Mouse (Mus musculus): ENCODE results near the gene Fxyd1. TPM values are rescaled to one million over a fixed set of nuclear protein-coding genes. Genes with fewer than 3 reads are reported as not detected.

Gene Fxyd1
- total and polyA plus RNA-seq, 2 experiments from 2014 or later = 7.0 to 20.4 TPM

DNA sequence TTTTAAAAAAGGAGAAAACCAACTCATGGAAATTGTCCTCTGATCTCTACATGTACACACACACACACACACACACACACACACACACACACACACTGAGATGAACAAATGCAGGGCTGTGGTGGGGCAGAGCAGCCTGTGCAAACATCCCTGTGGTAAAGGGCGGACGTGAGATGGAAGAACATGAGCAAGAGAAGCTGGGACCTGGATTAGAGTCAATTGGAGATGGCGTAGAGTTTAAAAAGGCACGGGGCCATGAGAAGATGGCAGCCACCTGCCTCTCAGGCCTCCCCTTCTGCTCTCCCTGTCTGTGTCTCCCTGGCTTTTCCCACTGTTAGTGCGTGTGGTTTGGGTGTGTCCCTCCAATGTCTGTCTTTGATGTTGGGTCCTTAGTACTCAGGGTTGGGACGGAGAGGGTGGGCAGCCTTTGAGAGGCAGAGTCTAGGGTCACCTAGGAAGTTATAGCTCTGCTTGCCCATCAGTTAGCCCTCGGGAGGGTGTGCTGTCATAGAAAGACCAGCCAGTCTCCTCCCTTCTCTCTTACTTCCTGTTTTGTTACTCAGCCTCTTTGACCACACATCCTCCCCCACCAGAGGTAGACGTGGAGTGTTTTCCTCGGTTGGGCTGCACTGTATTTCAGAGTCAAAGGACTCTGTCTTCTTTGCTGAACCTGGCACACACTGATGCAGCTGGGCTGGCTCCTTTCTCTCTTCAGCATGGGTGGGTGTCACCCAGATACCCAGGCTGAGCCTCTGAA is 23.4 kb downstream of the Fxyd1 start:
- DNase-seq (ENCODE audit: low spot score) (no peak), ATAC-seq (ENCODE audit: low FRiP score) (no peak)
- H3K36me3 ChIP-seq (ENCODE audit: insufficient read depth, low read length) = peaks cover 5% of the 10 kb centered on the region; the same call in 1 of the 2 replicates

GRCm38 (mm10) chr7:31031731-31032130 is 25.3 kb downstream of the Fxyd1 start:
- Histone ChIP-seq H3K4me1 (ENCODE audit: insufficient read depth, low read length) (no peaks in the 10 kb centered on the region), H3K27ac (ENCODE audit: low read depth, low read length) (no peak overlapping the region), H3K9me3 (ENCODE audit: low read length) (no peaks in the 10 kb centered on the region), H3K4me3 (ENCODE audit: low read depth, low read length) (no peak overlapping the region), H3K36me3 (ENCODE audit: insufficient read depth, low read length) (peaks cover 5% of the 10 kb centered on the region; the same call in 1 of the 2 replicates), H3K4me2 (ENCODE audit: low read depth, low read length, poor library complexity, severe bottlenecking) (no peak overlapping the region), H3K9ac (replicated peaks; ENCODE audit: low read length, poor library complexity, severe bottlenecking) (no peak overlapping the region), H3K27me3 (ENCODE audit: insufficient read depth, low read length) (no peaks in the 10 kb centered on the region)
- no peak for DNase-seq (ENCODE audit: low spot score)
- TF ChIP-seq CTCF (IDR thresholded peaks at IDR 0.05) = no peak
- 73% methylated on average over 7 of the region's 7 CpGs for WGBS
- ATAC-seq (ENCODE audit: low FRiP score) = no peak

More for the DNA sequence above, 23.4 kb downstream of the Fxyd1 start:
- WGBS = 77% methylated on average over 9 of the region's 9 CpGs
- Histone ChIP-seq H3K9me3 (ENCODE audit: low read length) (no peaks in the 10 kb centered on the region), H3K27me3 (ENCODE audit: insufficient read depth, low read length) (no peaks in the 10 kb centered on the region), H3K9ac (replicated peaks; ENCODE audit: low read length, poor library complexity, severe bottlenecking) (no peak overlapping the region), H3K27ac (ENCODE audit: low read depth, low read length) (no peak overlapping the region), H3K4me3 (ENCODE audit: low read depth, low read length) (no peak overlapping the region), H3K4me2 (ENCODE audit: low read depth, low read length, poor library complexity, severe bottlenecking) (no peak overlapping the region), H3K4me1 (ENCODE audit: insufficient read depth, low read length) (no peaks in the 10 kb centered on the region)
- no peak for TF ChIP-seq CTCF (IDR thresholded peaks at IDR 0.05)

DNA sequence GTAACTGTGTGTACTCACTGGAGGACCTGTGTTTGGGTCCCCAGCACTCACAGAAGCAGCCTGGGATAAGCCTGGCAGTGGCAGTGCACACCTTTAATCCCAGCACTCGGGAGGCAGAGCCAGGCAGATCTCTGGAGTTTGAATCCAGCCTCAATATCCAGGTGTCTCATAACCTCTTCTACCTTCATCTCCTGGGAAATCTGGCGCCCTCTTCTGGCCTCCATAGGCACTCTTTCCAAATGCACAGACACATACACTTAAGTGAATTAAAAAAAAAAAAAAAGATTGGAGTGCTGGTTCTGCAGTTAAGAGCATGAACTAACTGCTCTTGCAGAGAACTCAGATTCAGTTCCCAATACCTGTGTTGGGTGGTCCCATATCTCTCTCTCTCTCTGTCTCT is 26.3 kb downstream of the Fxyd1 start:
- no peak for TF ChIP-seq CTCF (IDR thresholded peaks at IDR 0.05)
- Histone ChIP-seq H3K4me2 (ENCODE audit: low read depth, low read length, poor library complexity, severe bottlenecking) (no peak overlapping the region), H3K27me3 (ENCODE audit: insufficient read depth, low read length) (no peaks in the 10 kb centered on the region), H3K4me1 (ENCODE audit: insufficient read depth, low read length) (no peaks in the 10 kb centered on the region), H3K36me3 (ENCODE audit: insufficient read depth, low read length) (peaks cover 3% of the 10 kb centered on the region; the same call in 1 of the 2 replicates), H3K4me3 (ENCODE audit: low read depth, low read length) (no peak overlapping the region), H3K27ac (ENCODE audit: low read depth, low read length) (no peak overlapping the region), H3K9me3 (ENCODE audit: low read length) (no peaks in the 10 kb centered on the region), H3K9ac (replicated peaks; ENCODE audit: low read length, poor library complexity, severe bottlenecking) (no peak overlapping the region)
- WGBS = 75% methylated on average over 2 of the region's 2 CpGs
- no peak for DNase-seq (ENCODE audit: low spot score)
- no peak for ATAC-seq (ENCODE audit: low FRiP score)

- Histone ChIP-seq H3K9me3 (ENCODE audit: low read length) (no peaks in the 10 kb centered on the region), H3K27ac (ENCODE audit: low read depth, low read length) (no peak overlapping the region), H3K36me3 (ENCODE audit: insufficient read depth, low read length) (no peaks in the 10 kb centered on the region), H3K27me3 (ENCODE audit: insufficient read depth, low read length) (no peaks in the 10 kb centered on the region), H3K4me3 (ENCODE audit: low read depth, low read length) (no peak overlapping the region), H3K9ac (replicated peaks; ENCODE audit: low read length, poor library complexity, severe bottlenecking) (no peak overlapping the region), H3K4me2 (ENCODE audit: low read depth, low read length, poor library complexity, severe bottlenecking) (no peak overlapping the region), H3K4me1 (ENCODE audit: insufficient read depth, low read length) (no peaks in the 10 kb centered on the region)
- WGBS = 77% methylated on average over 8 of the region's 8 CpGs
- DNase-seq (ENCODE audit: low spot score) = no peak
- no peak for ATAC-seq (ENCODE audit: low FRiP score)
- TF ChIP-seq CTCF (IDR thresholded peaks at IDR 0.05) = no peak
Measured at GRCm38 (mm10) chr7:31028609-31029008, 28.4 kb downstream of the Fxyd1 start.

DNA sequence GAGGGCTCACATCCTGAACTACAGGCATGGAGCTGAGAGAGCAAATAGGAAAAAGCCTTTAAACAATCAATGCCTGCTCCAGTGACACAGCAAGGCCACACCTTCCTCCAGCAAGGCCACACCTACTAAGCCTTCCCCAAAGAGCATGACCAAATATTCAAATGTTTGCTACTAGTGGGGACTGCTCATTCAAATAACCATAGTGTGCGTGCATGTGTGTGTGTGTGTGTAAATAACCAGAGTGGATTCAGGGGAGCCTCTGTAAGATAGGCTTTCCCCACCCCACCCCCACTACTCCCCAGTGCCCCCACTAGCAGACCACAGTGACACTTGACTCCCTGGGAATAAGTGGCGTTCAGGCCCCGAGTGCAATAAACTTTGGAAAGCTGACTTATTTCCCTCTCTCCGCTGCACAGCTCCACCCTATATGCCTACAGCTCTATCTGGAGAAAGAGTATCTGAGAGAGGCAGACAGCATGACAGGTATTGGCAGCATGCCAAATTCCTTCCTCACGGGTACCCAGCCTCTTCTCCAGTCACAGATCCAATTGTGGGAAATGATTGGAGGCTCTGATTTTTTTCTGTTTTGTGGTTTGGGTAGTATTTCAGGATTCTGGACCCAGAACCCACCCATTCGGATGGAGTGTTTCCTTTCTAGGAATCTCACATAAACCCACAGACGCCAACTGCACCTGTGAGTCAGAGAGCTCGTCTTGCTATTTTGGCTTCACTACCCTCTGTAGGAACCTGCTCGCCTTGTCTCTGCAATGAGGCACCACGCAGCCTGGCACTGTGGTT is 39.7 kb downstream of the Fxyd1 start:
- Histone ChIP-seq H3K9ac (replicated peaks; ENCODE audit: low read length, poor library complexity, severe bottlenecking) (no peak overlapping the region), H3K27ac (ENCODE audit: low read depth, low read length) (no peak overlapping the region), H3K4me2 (ENCODE audit: low read depth, low read length, poor library complexity, severe bottlenecking) (no peak overlapping the region), H3K27me3 (ENCODE audit: insufficient read depth, low read length) (no peaks in the 10 kb centered on the region), H3K9me3 (ENCODE audit: low read length) (no peaks in the 10 kb centered on the region), H3K36me3 (ENCODE audit: insufficient read depth, low read length) (no peaks in the 10 kb centered on the region), H3K4me3 (ENCODE audit: low read depth, low read length) (no peak overlapping the region), H3K4me1 (ENCODE audit: insufficient read depth, low read length) (no peaks in the 10 kb centered on the region)
- TF ChIP-seq CTCF (IDR thresholded peaks at IDR 0.05) = no peak
- ATAC-seq (ENCODE audit: low FRiP score) = no peak
- WGBS = 60% methylated on average over 10 of the region's 10 CpGs
- peak; percentile 58 for DNase-seq (ENCODE audit: low spot score)

- no peak for ATAC-seq (ENCODE audit: low FRiP score)
- DNase-seq (ENCODE audit: low spot score) = peak; percentile 57
- Histone ChIP-seq H3K27ac (ENCODE audit: low read depth, low read length) (no peak overlapping the region), H3K27me3 (ENCODE audit: insufficient read depth, low read length) (no peaks in the 10 kb centered on the region), H3K9me3 (ENCODE audit: low read length) (no peaks in the 10 kb centered on the region), H3K4me2 (ENCODE audit: low read depth, low read length, poor library complexity, severe bottlenecking) (no peak overlapping the region), H3K36me3 (ENCODE audit: insufficient read depth, low read length) (no peaks in the 10 kb centered on the region), H3K4me1 (ENCODE audit: insufficient read depth, low read length) (no peaks in the 10 kb centered on the region), H3K9ac (replicated peaks; ENCODE audit: low read length, poor library complexity, severe bottlenecking) (no peak overlapping the region), H3K4me3 (ENCODE audit: low read depth, low read length) (no peak overlapping the region)
- no peak for TF ChIP-seq CTCF (IDR thresholded peaks at IDR 0.05)
- WGBS = 73% methylated on average over 5 of the region's 5 CpGs
Measured at GRCm38 (mm10) chr7:31012971-31013370, 44.0 kb downstream of the Fxyd1 start.
